Mouse (Mus musculus) stomach, embryonic 16.5 days (tissue): ENCODE results near the gene Tmem182. TPM values are rescaled to one million over a fixed set of nuclear protein-coding genes. Genes with fewer than 3 reads are reported as not detected.

Experiments
- ATAC-seq: fragments of 200-750 bp; cut with Nextera tagmentation; 2 replicates; pipeline ENCODE4 v1.8.0; 2017; ENCODE audit warnings: moderate number of reproducible peaks, moderate TSS enrichment; ENCODE audit not compliant: insufficient read depth, low FRiP score
- H3K27ac ChIP-seq: fragments of 300-500 bp; sonication (generic); 2 replicates; pipeline ENCODE4 v1.5.1; 2014; ENCODE audit warnings: low read length
- H3K27me3 ChIP-seq: fragments of 300-500 bp; sonication (generic); 2 replicates; pipeline ENCODE4 v1.6.1; 2014; ENCODE audit warnings: low read length, control low read depth, mixed read lengths; ENCODE audit not compliant: control insufficient read depth, insufficient read depth
- H3K36me3 ChIP-seq: fragments of 300-500 bp; sonication (generic); 2 replicates; pipeline ENCODE4 v1.6.1; 2014; ENCODE audit warnings: low read length; ENCODE audit not compliant: control insufficient read depth, insufficient read depth
- H3K4me1 ChIP-seq: fragments of 300-500 bp; sonication (generic); 2 replicates; pipeline ENCODE4 v1.6.1; 2014; ENCODE audit warnings: low read length, control low read depth, mixed read lengths; ENCODE audit not compliant: control insufficient read depth, insufficient read depth
- H3K4me2 ChIP-seq: fragments of 300-500 bp; sonication (generic); 2 replicates; pipeline ENCODE4 v1.6.1; 2014; ENCODE audit warnings: low read depth, low read length, mixed read lengths
- H3K4me3 ChIP-seq: fragments of 300-500 bp; sonication (generic); replicated peaks from 2 replicates; pipeline ENCODE4 v1.5.1; 2014; ENCODE audit warnings: mild to moderate bottlenecking, low read length
- H3K9ac ChIP-seq: fragments of 300-500 bp; sonication (generic); 2 replicates; pipeline ENCODE4 v1.6.1; 2014; ENCODE audit warnings: low read length
- H3K9me3 ChIP-seq: fragments of 300-500 bp; sonication (generic); replicated peaks from 2 replicates; pipeline ENCODE4 v1.6.1; 2016; ENCODE audit warnings: low read length, control low read depth; ENCODE audit not compliant: control insufficient read depth
- WGBS: fragments of 180-500 bp; shearing (Covaris S2); extraction: QIAGEN DNeasy Blood & Tissue Kit; methylation state at CpG from one replicate; pipeline ENCODE4 v1.1.7; 2014; 5-methylcytosine and 5-hydroxymethylcytosine counted together
- polyA plus RNA-seq: library from polyadenylated mRNA; unstranded; fragments of >200 nt; fragmentation: Nextera tagmentation; extraction: Ambion mirVana; gene quantifications from 2 replicates; pipeline ENCODE4 v1.2.1, GENCODE M21; 2015

Tmem182 gene
- polyA plus RNA-seq, 1 experiment from 2014 or later, result 4.3 TPM

DNA sequence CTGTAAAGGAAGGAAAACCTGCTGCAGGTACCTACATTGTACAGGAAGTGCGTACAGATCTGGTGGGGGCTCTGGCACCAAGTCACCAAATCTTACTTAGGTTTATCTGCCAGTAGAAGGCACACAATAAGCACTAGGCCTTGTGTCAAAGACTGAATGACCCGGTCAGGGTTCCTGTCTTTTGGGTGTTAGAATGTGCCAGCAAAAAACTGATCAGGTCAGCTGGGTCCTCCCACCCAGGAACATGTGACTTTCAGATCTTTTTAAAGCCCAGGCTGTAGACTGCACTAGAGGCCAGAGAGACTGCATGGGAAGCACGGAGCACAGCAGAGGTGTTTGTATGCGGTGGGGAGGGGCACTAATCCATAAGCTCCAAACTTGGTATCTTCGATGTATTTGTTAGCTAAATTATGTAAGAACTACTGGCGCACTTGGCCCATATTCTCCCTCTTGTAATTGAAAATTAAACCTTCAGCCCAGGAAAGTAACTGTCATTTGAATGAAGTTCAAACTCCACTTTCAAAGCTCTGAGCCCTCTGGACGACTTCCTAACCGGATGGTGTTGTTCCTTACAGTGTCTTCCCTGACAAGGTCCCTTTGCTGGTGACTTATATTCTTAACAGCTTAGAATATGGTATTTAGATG lies 83.1 kb downstream of the Tmem182 start:
- Histone ChIP-seq H3K9me3 (no peaks in the 10 kb centered on the region), H3K9ac (no peak overlapping the region), H3K27ac (no peak overlapping the region), H3K4me1 (no peaks in the 10 kb centered on the region), H3K27me3 (no peaks in the 10 kb centered on the region), H3K36me3 (no peaks in the 10 kb centered on the region), H3K4me3 (no peak overlapping the region), H3K4me2 (no peak overlapping the region)
- ATAC-seq, result no peak
- WGBS, result 91% methylated on average over 8 of the region's 8 CpGs

DNA sequence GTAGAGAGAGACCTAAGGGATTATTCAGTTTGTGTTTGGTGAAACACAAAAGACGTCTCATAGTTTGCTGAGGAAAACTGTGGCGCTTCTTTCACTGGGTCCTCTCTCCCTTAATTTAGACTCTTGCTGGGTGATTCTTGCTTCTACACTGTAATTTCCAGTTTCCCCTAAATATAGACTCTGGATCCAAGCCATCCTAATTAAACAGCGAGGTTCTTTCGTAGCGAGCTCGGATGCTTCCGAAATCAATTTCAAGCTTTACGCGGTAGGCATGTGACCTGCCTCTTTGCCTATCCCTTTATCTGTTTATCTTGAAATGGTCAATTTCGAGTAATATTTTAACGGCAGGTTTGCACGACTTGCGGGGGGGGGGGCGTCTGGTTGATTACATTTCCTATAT lies 84.2 kb downstream of the Tmem182 start:
- no peaks in the 10 kb centered on the region for H3K9me3 ChIP-seq
- H3K4me2 ChIP-seq, result no peak overlapping the region
- H3K27ac ChIP-seq, result no peak overlapping the region
- ATAC-seq, result no peak
- H3K36me3 ChIP-seq, result no peaks in the 10 kb centered on the region
- 83% methylated on average over 14 of the region's 14 CpGs for WGBS
- H3K9ac ChIP-seq, result no peak overlapping the region
- H3K27me3 ChIP-seq, result no peaks in the 10 kb centered on the region
- H3K4me3 ChIP-seq, result no peak overlapping the region
- no peaks in the 10 kb centered on the region for H3K4me1 ChIP-seq

DNA sequence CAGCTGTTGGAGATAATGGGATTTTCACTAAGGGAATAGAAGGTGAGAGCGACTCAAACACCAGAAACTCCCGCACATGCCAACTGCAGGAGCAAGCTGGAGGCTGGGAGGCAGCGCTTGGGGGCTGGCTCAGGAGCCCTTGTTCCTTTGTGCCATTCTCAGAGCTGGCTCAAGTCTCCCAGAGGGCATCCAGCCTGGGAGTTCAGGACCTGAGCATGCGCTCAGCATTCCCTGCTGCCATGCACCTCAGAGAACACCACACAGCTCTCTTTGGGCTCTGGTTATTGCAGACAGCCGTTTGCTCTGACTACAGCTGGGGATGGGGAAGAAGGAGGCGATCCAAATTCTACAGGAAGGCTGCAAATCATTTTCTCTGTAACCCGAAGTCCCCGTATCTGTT lies 84.8 kb downstream of the Tmem182 start:
- WGBS, result 71% methylated on average over 8 of the region's 8 CpGs
- Histone ChIP-seq H3K4me3 (no peak overlapping the region), H3K27me3 (no peaks in the 10 kb centered on the region), H3K4me1 (no peaks in the 10 kb centered on the region), H3K9me3 (no peaks in the 10 kb centered on the region), H3K4me2 (no peak overlapping the region), H3K9ac (no peak overlapping the region), H3K27ac (no peak overlapping the region), H3K36me3 (no peaks in the 10 kb centered on the region)
- no peak for ATAC-seq

DNA sequence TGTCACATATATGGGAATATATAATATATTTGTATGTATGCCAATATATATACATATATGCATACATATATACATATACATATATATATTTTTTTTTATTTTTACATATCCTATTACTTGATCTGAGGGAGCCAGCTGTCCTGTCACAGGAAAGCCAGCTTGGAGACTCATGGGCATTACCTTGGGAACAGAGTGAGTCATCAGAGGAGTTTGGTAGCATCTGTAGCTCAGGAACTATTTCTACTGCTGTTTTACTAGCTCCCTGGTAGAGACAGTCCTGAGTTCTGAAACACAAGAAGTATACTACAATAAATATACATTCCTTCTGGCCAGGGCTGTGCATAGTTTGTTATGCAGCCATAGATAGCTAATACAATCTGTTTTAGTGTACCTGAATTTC lies 98.3 kb downstream of the Tmem182 start:
- Histone ChIP-seq H3K36me3 (no peaks in the 10 kb centered on the region), H3K9me3 (no peaks in the 10 kb centered on the region), H3K27ac (no peak overlapping the region), H3K27me3 (no peaks in the 10 kb centered on the region), H3K4me3 (no peak overlapping the region), H3K4me1 (no peaks in the 10 kb centered on the region), H3K9ac (no peak overlapping the region), H3K4me2 (no peak overlapping the region)
- ATAC-seq, result no peak

Other genes with a start within 250 kb of the Tmem182 start
- gene Slc9a4, start 225.5 kb upstream of the Tmem182 start, polyA plus RNA-seq, result 12.0 and 15.5 TPM in 2 replicates
- 3.7 and 4.1 TPM in 2 replicates for gene Slc9a2, start 125.0 kb upstream of the Tmem182 start, polyA plus RNA-seq
- gene Mfsd9, start 14.9 kb upstream of the Tmem182 start, polyA plus RNA-seq, result 4.6 and 5.0 TPM in 2 replicates